Mouse (Mus musculus): ENCODE results near the gene Ccdc28a. TPM values are rescaled to one million over a fixed set of nuclear protein-coding genes. Genes with fewer than 3 reads are reported as not detected.

The Ccdc28a gene
- polyA plus RNA-seq (2017; shearing (Covaris generic)), result 40.3 TPM

DNA sequence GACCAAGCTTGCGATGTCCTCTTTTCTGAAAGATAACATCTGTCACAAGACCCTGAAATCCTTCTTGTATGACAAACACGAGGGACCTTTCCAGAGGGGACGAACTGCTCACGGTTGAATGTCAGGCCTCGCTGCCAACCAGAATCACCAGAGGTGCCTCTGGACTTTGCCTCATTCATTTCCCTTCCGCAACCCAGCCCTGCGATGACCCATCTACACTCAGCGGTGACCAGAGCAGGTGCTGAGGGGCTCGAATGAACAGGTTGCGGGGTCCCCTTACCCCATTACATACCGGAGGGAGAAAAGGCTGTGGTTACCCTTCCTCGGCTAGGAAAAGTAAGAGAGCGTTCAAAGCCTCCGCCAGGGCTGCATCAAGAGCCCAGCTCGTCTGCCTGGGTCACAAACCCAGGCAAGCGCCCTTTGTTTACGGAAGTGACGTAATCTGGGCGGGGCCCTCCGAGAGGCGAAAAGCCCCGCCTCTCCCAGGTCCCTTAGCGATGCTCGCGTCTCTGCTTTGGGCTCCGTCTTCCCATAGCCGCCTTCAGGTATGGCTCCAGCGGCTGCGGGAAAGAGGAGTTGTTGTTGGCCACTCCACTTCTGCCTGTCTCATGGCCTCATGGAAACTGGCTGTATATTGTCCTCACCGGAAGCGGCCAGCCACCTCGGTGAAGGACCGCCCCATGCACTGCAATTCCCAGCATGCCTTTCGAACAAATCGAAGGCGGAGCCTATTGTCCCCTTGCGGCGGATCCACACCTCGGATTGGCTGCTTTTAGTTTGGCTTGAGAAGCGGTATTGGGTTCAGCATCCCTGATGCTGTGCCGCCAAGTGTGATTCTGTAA lies at the start of gene Ccdc28a:
TSS of gene Ccdc28a (minus strand) at position 439 of the 842 bp plus-strand sequence.

GRCm38 (mm10) chr10:18210726-18211125 lies 24.1 kb downstream of the Ccdc28a start, which contains the start of gene Ect2l:
Gene Ect2l (minus strand): TSS chr10:18210890.

Other genes with a start within 250 kb of the Ccdc28a start
- gene Abracl, start 211.7 kb downstream of the Ccdc28a start, polyA plus RNA-seq (2017; shearing (Covaris generic)), result 240 TPM
- 113 TPM for gene Reps1, start 179.1 kb downstream of the Ccdc28a start, polyA plus RNA-seq (2017; shearing (Covaris generic))
- gene Ect2l, start 24.1 kb downstream of the Ccdc28a start, polyA plus RNA-seq (2017; shearing (Covaris generic)), result 1.5 TPM
- gene Nhsl1, start 84.0 kb upstream of the Ccdc28a start, polyA plus RNA-seq (2017; shearing (Covaris generic)), result 1.5 TPM

All from naive thymus-derived CD4-positive, alpha-beta T cell, adult 5 months (primary cell).